Mouse (Mus musculus) liver, embryonic 14.5 days (tissue): ENCODE data around the gene Defa34. TPM values are rescaled to one million over a fixed set of nuclear protein-coding genes. Genes with fewer than 3 reads are reported as not detected.
"Not testable (repeated sequence)": the region's sequence is repeated elsewhere in the genome, so short reads cannot be mapped to it uniquely, and the experiment has no call there.

Experiments
- ATAC-seq: fragments of 200-750 bp; cut with Nextera tagmentation; 2 replicates; pipeline ENCODE4 v1.8.0; 2017; ENCODE audit warnings: moderate number of reproducible peaks, mild to moderate bottlenecking, moderate library complexity; ENCODE audit not compliant: insufficient read depth
- DNase-seq, 3 experiments: peaks; one replicate each; pipeline ENCODE4 v3.0.0-alpha.2; 2012 to 2013; ENCODE audit warnings: low read depth in 3 of 3, low spot score in 3 of 3
- H3K27ac ChIP-seq: fragments of 300-500 bp; sonication (generic); 2 replicates; pipeline ENCODE4 v1.5.1; 2014; ENCODE audit warnings: moderate library complexity, mild to moderate bottlenecking, control low read depth, inconsistent platforms
- H3K27me3 ChIP-seq: fragments of 300-500 bp; sonication (generic); 2 replicates; pipeline ENCODE4 v1.6.1; 2014; ENCODE audit warnings: mild to moderate bottlenecking, low read length, moderate library complexity; ENCODE audit not compliant: control insufficient read depth, insufficient read depth
- H3K36me3 ChIP-seq: fragments of 300-500 bp; sonication (generic); replicated peaks from 2 replicates; pipeline ENCODE4 v1.6.1; 2014; ENCODE audit warnings: low read depth; ENCODE audit not compliant: control insufficient read depth, insufficient read depth
- H3K4me1 ChIP-seq, 2 experiments: fragments of 200-500 bp in 1 of 2; fragments of 300-500 bp in 1 of 2; sonication (generic) in 1 of 2; replicated peaks; 2 replicates each; pipeline ENCODE4 v1.6.1; 2012 to 2014; ENCODE audit warnings: antibody characterized with exemption in 1 of 2, inconsistent platforms in 1 of 2, low read length in 1 of 2; ENCODE audit not compliant: control insufficient read depth in 2 of 2, insufficient read depth in 2 of 2
- H3K4me2 ChIP-seq: fragments of 300-500 bp; sonication (generic); 2 replicates; pipeline ENCODE4 v1.6.1; 2014; ENCODE audit warnings: low read depth, mild to moderate bottlenecking, control low read depth, moderate library complexity
- H3K4me3 ChIP-seq, 2 experiments: fragments of 200-500 bp in 1 of 2; fragments of 300-500 bp in 1 of 2; sonication (generic) in 1 of 2; 2 replicates each; pipeline ENCODE4 v1.5.1; 2012 to 2014; ENCODE audit warnings: low read depth in 2 of 2, low read length in 2 of 2, mild to moderate bottlenecking in 2 of 2, control low read depth in 1 of 2, inconsistent platforms in 1 of 2, moderate library complexity in 1 of 2; ENCODE audit not compliant: insufficient read depth in 1 of 2
- H3K9ac ChIP-seq: fragments of 300-500 bp; sonication (generic); replicated peaks from 2 replicates; pipeline ENCODE4 v1.6.1; 2014; ENCODE audit warnings: mild to moderate bottlenecking, control low read depth, moderate library complexity
- H3K9me3 ChIP-seq: fragments of 300-500 bp; sonication (generic); 2 replicates; pipeline ENCODE4 v1.6.1; 2016; ENCODE audit warnings: low read length, mixed read lengths; ENCODE audit not compliant: control insufficient read depth
- WGBS: fragments of 180-500 bp; shearing (Covaris S2); extraction: QIAGEN DNeasy Blood & Tissue Kit; methylation state at CpG from one replicate; pipeline ENCODE4 v1.1.7; 2014; ENCODE audit not compliant: insufficient replicate concordance; 5-methylcytosine and 5-hydroxymethylcytosine counted together
- polyA plus RNA-seq, 2 experiments: library from polyadenylated mRNA; depleted of rRNA in 1 of 2; stranded (reverse) in 1 of 2; unstranded in 1 of 2; fragments of >200 nt; fragmentation: Nextera tagmentation in 1 of 2; extraction: Ambion mirVana in 1 of 2; gene quantifications; 2 replicates each; pipeline versions ENCODE4 v1.2.1 to v1.2.3; 2012 to 2014

Gene Defa34
- polyA plus RNA-seq (2012; rRNA removed) (not detected in 2 replicates), polyA plus RNA-seq (2014; fragmentation: Nextera tagmentation; extraction: Ambion mirVana) (not detected in 2 replicates)

DNA sequence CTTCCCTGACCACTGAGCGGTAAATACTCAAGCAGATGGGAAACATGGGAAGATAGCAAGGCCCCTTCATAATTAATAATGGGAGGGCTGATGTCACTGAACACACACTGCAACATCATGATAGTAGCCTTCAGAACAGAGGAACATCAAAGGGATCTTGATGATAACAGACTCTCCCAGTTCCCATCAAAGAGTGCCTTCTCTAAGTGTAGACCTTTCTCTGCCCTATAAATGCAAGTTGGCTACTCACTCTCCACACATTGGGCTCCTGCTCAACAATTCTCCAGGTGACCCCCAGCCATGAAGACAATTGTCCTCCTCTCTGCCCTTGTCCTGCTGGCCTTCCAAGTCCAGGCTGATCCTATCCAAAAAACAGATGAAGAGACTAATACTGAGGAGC lies at the start of gene Defa34:
Gene Defa34 (plus strand): TSS at position 301 of the 400 bp plus-strand sequence.
- not testable (repeated sequence) for DNase-seq, H3K4me2 ChIP-seq, H3K36me3 ChIP-seq, H3K4me3 ChIP-seq, H3K27me3 ChIP-seq, H3K27ac ChIP-seq, H3K4me1 ChIP-seq, H3K9ac ChIP-seq, H3K9me3 ChIP-seq, ATAC-seq
- WGBS = 43% methylated on average over 1 of the region's 1 CpGs

DNA sequence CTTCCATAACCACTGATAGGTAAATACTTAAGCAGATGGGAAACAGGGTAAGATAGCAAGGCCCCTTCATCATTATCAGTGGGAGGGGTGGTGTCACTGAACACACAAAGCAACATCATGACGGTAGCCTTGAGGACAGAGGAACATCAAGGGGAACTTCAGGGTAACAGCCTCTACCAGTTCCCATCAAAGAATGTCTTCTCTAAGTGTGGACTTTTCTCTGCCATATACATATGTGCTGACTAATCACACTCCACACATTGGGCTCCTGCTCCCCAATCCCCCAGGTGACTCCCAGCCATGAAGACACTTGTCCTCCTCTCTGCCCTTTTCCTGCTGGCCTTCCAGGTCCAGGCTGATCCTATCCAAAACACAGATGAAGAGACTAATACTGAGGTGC lies 47.7 kb upstream of the Defa34 start, which contains the start of gene Defa26:
Gene Defa26 (plus strand): TSS at position 301 of the 400 bp plus-strand sequence.
- H3K27ac ChIP-seq, H3K9me3 ChIP-seq, H3K4me1 ChIP-seq, H3K9ac ChIP-seq, DNase-seq, ATAC-seq, H3K36me3 ChIP-seq, H3K27me3 ChIP-seq, H3K4me2 ChIP-seq, H3K4me3 ChIP-seq: not testable (repeated sequence)
- WGBS = no CpG with 5 or more reads among the region's 1 CpGs

DNA sequence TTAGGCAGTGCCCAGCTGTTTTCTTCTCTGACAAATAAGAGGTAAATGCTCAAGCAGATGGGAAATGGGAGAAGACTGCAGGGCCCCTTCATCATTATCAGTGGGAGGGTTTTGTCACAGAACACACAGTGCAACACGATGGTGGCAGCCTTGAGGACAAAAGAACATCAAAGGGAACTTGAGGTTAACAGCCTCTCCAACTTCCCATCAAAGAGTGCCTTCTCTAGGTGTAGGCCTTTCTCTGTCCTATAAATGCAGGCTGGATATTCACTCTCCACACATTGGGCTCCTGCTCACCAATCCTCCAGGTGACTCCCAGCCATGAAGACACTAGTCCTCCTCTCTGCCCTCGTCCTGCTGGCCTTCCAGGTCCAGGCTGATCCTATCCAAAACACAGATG lies 10.1 kb upstream of the Defa34 start, which contains the start of gene Defa17:
Gene Defa17 (plus strand): TSS at position 301 of the 400 bp plus-strand sequence.
- not testable (repeated sequence) for DNase-seq, H3K9me3 ChIP-seq, ATAC-seq, H3K27ac ChIP-seq, H3K27me3 ChIP-seq, H3K9ac ChIP-seq, H3K4me1 ChIP-seq, H3K36me3 ChIP-seq, H3K4me2 ChIP-seq, H3K4me3 ChIP-seq
- WGBS = no CpG with 5 or more reads among the region's 2 CpGs

DNA sequence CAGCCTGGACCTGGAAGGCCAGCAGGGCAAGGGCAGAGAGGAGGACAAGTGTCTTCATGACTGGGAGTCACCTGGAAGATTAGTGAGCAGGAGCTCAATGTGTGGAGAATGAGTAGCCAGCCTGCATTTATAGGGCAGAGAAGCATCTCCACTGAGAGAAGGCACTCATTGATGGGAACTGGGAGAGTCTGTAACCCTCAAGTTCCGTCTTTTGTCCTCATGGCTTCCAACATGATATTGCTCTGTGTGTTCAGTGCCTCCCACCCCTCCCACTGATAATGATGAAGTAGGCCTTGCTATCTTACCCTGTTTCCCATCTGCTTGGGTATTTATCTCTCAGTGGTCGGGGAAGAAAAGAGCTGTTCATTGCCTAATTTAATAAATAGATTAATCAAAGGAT lies 37.9 kb downstream of the Defa34 start, which contains the start of gene AY761184:
Gene AY761184 (minus strand): TSS at position 101 of the 400 bp plus-strand sequence.
- not testable (repeated sequence) for ATAC-seq
- 50% methylated on average over 2 of the region's 2 CpGs for WGBS

More for the DNA sequence above, 37.9 kb downstream of the Defa34 start, which contains the start of gene AY761184:
- H3K36me3 ChIP-seq, H3K9me3 ChIP-seq, H3K4me1 ChIP-seq, H3K27ac ChIP-seq, H3K27me3 ChIP-seq, DNase-seq, H3K9ac ChIP-seq, H3K4me2 ChIP-seq, H3K4me3 ChIP-seq: not testable (repeated sequence)

Other genes with a start within 250 kb of the Defa34 start
- not detected in 2 replicates for gene Defa36, start 238.4 kb upstream of the Defa34 start, polyA plus RNA-seq (2012; rRNA removed)
- not detected in 2 replicates for gene Defa36, start 238.4 kb upstream of the Defa34 start, polyA plus RNA-seq (2014; fragmentation: Nextera tagmentation; extraction: Ambion mirVana)
- not detected in 2 replicates for gene Gm7849, start 209.2 kb upstream of the Defa34 start, polyA plus RNA-seq (2012; rRNA removed)
- gene Gm7849, start 209.2 kb upstream of the Defa34 start, polyA plus RNA-seq (2014; fragmentation: Nextera tagmentation; extraction: Ambion mirVana) = not detected in 2 replicates
- gene Defa20, start 156.5 kb upstream of the Defa34 start, polyA plus RNA-seq (2012; rRNA removed) = not detected in 2 replicates
- gene Defa20, start 156.5 kb upstream of the Defa34 start, polyA plus RNA-seq (2014; fragmentation: Nextera tagmentation; extraction: Ambion mirVana) = not detected in 2 replicates
- gene Defa32, start 136.8 kb upstream of the Defa34 start, polyA plus RNA-seq (2012; rRNA removed) = not detected in 2 replicates
- not detected in 2 replicates for gene Defa32, start 136.8 kb upstream of the Defa34 start, polyA plus RNA-seq (2014; fragmentation: Nextera tagmentation; extraction: Ambion mirVana)
- gene Defa37, start 100.4 kb upstream of the Defa34 start, polyA plus RNA-seq (2012; rRNA removed) = not detected in 2 replicates
- gene Defa37, start 100.4 kb upstream of the Defa34 start, polyA plus RNA-seq (2014; fragmentation: Nextera tagmentation; extraction: Ambion mirVana) = not detected in 2 replicates
- gene Defa28, start 82.8 kb upstream of the Defa34 start, polyA plus RNA-seq (2012; rRNA removed) = not detected in 2 replicates
- not detected in 2 replicates for gene Defa28, start 82.8 kb upstream of the Defa34 start, polyA plus RNA-seq (2014; fragmentation: Nextera tagmentation; extraction: Ambion mirVana)
- not detected in 2 replicates for gene Gm7861, start 71.3 kb upstream of the Defa34 start, polyA plus RNA-seq (2012; rRNA removed)
- gene Gm7861, start 71.3 kb upstream of the Defa34 start, polyA plus RNA-seq (2014; fragmentation: Nextera tagmentation; extraction: Ambion mirVana) = not detected in 2 replicates
- not detected in 2 replicates for gene Defa26, start 47.6 kb upstream of the Defa34 start, polyA plus RNA-seq (2012; rRNA removed)
- not detected in 2 replicates for gene Defa26, start 47.6 kb upstream of the Defa34 start, polyA plus RNA-seq (2014; fragmentation: Nextera tagmentation; extraction: Ambion mirVana)
- gene Defa17, start 10.0 kb upstream of the Defa34 start, polyA plus RNA-seq (2012; rRNA removed) = not detected in 2 replicates
- not detected in 2 replicates for gene Defa17, start 10.0 kb upstream of the Defa34 start, polyA plus RNA-seq (2014; fragmentation: Nextera tagmentation; extraction: Ambion mirVana)
- not detected in 2 replicates for gene AY761184, start 37.8 kb downstream of the Defa34 start, polyA plus RNA-seq (2012; rRNA removed)
- not detected in 2 replicates for gene AY761184, start 37.8 kb downstream of the Defa34 start, polyA plus RNA-seq (2014; fragmentation: Nextera tagmentation; extraction: Ambion mirVana)
- gene Defa24, start 68.7 kb downstream of the Defa34 start, polyA plus RNA-seq (2012; rRNA removed) = not detected in 2 replicates
- not detected in 2 replicates for gene Defa24, start 68.7 kb downstream of the Defa34 start, polyA plus RNA-seq (2014; fragmentation: Nextera tagmentation; extraction: Ambion mirVana)
- gene Defb50, start 157.7 kb downstream of the Defa34 start, polyA plus RNA-seq (2012; rRNA removed) = not detected in 2 replicates
- not detected in 2 replicates for gene Defb50, start 157.7 kb downstream of the Defa34 start, polyA plus RNA-seq (2014; fragmentation: Nextera tagmentation; extraction: Ambion mirVana)
- not detected in 2 replicates for gene Defb2, start 174.1 kb downstream of the Defa34 start, polyA plus RNA-seq (2012; rRNA removed)
- gene Defb2, start 174.1 kb downstream of the Defa34 start, polyA plus RNA-seq (2014; fragmentation: Nextera tagmentation; extraction: Ambion mirVana) = not detected in 2 replicates
- not detected in 2 replicates for gene Defb10, start 193.1 kb downstream of the Defa34 start, polyA plus RNA-seq (2012; rRNA removed)
- gene Defb10, start 193.1 kb downstream of the Defa34 start, polyA plus RNA-seq (2014; fragmentation: Nextera tagmentation; extraction: Ambion mirVana) = not detected in 2 replicates
- not detected in 2 replicates for gene Defb9, start 219.6 kb downstream of the Defa34 start, polyA plus RNA-seq (2012; rRNA removed)
- gene Defb9, start 219.6 kb downstream of the Defa34 start, polyA plus RNA-seq (2014; fragmentation: Nextera tagmentation; extraction: Ambion mirVana) = not detected in 2 replicates
- not detected in 2 replicates for gene Defb11, start 240.6 kb downstream of the Defa34 start, polyA plus RNA-seq (2012; rRNA removed)
- gene Defb11, start 240.6 kb downstream of the Defa34 start, polyA plus RNA-seq (2014; fragmentation: Nextera tagmentation; extraction: Ambion mirVana) = not detected in 2 replicates